Mouse (Mus musculus): ENCODE results near the gene Cyp2u1. TPM values are rescaled to one million over a fixed set of nuclear protein-coding genes. Genes with fewer than 3 reads are reported as not detected.

Gene Cyp2u1
- total RNA-seq, 2 experiments from 2014 or later, result 23.9 to 25.0 TPM

DNA sequence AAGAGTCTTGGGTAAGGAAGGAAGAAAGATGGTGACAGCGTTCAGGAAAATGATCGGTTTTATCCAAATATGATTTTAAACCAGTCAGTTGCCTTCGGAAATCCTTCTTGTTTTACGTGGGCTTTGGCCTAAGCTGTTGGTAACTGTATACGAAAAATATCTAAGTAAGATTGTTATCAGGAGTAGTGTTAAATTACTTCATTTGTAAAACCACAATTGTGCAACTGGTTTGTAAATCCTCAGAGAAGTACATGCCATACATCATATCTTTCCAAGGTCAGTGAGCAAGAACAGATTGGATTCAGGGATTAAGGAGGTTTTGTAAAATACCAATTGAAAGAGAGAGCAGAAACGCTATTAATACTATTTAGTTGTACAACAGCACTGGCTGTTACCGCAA is 3.2 kb upstream of the Cyp2u1 start:
- no peak for DNase-seq

DNA sequence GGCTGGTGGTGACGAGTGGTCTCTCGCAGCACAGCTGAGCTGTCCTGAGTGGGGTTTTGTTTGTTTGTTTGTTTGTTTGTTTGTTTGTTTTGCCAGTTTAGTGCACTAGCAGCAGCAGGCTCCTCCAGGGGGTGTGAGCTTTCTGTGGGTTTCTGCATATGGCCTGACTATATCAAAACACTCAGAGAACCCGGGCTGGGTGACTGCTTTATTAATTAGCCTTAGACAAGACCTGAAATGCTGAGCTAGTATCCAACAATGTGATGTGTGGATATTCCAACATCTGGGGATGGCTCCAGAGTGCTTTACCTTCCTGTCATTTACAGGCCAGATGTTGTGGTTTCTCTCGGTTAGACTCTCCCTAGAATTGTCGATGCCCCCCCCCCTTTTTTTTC is 290 bp upstream of the Cyp2u1 start:
- no peak for DNase-seq

DNA sequence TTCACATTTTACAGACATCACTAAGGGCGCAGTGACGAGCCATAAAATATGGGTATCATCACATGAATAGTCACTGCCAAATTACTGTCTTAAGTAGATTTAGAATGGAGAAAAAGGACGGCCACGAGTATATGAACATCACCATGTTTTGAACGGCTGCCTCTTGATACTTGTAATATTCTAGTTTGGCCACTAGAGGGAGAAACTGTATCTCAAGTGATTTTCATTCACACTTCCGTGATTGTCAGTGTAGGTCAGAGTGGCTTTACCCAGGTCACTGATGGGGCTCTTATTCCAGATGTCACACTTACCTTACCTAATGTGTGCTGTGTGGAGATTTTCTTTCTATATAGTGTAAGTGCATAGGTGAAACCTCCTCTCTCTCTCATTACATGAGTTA is 3.1 kb downstream of the Cyp2u1 start:
- DNase-seq, result no peak

DNA sequence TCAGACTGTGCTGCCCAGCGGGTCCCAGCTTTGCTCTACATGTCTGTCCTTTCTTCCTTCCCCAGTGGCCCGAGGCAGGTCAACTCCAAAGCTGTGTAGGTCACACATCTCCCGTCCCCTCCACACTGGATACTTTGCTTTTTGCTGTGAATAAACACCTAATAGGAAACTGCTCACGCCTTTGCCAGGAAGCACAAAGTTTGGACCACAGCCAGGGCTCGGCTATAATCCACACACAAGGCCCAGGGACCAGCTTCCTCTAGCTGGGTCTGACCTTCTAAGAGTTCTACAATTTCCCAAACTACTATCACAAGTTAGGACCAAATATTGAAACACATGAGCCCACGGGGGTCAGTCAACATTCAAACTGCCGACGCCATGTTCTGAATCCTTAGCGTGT is 3.9 kb downstream of the Cyp2u1 start:
- peak; percentile 17 for DNase-seq

DNA sequence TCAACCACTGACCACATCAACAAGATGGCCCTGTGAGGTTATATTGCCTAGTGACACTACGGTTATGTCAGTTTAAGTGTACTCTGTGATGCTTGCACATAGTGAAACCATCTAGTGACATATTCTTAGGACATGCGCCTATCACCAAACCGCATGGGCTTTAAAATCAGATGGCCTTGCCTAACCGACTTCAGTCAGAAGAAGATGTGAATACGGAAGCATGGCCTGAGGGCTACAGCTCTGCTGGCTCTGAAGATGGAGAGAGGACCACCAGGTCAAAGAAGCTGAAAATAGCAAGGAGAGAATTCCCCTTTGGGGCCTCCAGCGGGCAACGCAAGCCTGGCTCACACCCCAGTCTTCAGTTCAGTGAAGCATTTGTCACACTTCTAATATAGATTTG is 6.1 kb downstream of the Cyp2u1 start:
- no peak for DNase-seq

DNA sequence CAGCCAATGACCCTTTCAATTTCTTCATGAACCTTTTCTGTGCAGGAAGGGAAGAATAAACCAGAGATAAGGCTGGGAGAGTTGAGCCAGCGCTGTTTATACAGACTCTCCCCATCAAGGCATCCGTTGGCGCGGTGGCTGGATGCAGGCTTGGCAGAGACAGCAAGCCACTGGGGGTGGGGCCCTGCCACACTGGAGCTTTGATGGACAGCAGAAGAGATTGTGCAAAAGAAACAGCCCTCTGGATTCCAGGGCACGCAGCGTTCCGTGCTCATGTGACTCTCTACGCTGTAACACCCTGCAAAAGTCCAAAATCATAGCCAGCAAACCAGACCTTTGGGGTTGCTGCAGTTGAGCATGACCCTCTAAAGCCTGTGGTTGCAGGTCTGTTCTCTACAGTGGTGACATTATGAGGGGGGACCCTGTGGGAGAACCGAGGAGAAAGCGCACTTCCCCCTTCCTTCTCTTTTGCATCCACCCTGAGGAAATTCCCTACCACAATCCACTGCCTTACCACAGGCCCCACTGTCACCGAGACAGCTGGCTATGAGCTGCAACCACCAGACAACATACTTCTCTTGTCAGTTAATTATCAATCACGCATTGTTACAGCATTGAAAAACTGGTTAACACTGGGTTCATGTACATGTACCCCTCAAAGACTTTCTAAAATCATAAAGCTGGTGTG is 7.4 kb downstream of the Cyp2u1 start:
- peak; percentile 68 for DNase-seq

DNA sequence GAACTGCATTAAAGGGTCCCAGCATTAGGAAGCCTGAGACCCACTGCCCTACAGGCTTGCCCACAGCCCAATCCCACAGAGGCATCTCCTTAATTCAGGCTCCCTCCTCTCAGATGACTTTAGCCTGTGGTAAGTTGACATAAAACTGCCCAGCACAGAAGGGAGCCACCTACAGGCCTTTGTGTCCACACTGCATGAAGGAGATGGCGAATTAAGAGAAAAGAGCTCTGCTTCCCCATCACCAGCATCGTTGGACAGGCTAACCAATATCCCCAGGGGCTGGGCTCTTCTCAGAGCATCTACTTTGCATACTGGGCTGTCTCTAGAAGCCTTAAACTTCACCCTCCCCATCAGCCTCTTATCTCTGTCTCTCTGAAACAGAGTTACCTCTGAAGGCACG is 8.5 kb downstream of the Cyp2u1 start:
- DNase-seq, result no peak

DNA sequence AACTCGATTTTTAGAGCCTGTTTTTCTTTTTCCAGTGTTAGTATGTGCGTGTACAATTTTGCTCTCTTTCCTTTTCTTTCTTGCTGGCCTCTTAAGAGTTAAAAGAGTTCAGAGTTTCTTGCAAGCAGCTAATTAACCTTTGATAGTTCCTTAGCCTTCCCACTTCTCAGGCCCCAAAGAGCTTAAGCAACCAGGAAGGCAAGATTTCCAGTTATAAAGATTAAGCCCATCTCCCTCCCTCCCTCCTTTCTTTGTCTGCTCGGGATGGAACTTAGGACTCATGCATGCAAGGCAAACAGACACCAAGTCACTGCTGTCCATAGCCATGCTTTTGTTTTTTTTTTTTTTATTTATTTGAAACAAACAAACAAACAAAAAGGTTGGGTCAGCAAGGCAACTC is 10.1 kb downstream of the Cyp2u1 start:
- DNase-seq, result no peak

DNA sequence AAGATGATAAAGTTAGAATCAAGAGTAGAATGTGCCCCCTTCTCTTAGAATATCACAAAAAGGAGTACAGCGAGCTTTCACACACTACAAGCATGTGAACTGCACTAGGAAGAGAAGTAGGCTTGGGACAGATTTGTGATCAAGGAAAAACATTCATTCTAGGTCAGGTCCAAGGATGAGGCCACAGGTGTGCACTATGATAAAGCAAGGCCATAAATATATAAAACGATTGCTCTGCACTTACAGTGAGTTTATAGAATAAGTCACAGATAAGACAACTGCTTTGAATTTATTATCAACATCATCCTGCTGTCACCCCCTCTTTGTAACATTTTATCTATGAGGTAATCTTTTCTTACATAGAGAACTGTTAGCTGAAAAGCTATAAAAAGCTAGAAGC is 10.7 kb downstream of the Cyp2u1 start:
- no peak for DNase-seq

DNA sequence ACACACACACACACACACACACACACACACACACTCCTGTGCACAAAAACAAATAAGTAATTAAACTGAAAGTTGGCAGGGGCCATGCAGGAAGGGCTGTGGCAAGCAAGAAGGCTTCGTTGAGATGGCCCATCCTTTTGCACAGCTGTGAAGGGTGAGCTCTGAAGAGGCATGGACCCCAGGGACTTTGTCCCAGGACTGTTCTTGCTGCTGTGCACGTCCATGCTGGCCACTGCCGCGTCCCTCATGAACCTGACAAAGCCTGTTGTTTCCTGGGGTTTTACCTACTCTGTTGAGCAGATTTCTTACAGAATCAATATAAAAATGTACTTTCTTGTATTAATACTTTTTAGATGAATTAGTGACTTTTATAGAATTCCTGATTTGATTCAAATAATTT is 11.1 kb downstream of the Cyp2u1 start:
- no peak for DNase-seq

DNA sequence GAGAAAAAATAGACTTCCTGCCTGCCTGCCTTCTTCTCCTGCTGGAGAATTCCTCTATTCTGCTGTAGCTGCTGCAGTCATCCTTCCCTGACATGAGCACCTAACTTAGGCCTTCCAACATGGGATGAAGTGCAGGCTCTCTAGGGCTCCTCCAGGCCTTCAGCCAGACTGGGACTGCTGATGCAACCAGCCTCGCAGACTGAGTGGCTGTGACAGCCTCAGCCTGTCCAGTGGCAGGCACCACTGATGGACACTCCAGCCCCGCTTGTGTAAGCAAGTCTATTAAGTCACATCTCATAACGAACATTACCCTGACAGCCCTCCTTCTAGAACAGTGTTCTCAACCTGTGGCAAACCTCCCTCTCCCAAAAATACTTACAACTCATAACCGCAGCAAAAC is 28.9 kb downstream of the Cyp2u1 start:
- no peak for DNase-seq

DNA sequence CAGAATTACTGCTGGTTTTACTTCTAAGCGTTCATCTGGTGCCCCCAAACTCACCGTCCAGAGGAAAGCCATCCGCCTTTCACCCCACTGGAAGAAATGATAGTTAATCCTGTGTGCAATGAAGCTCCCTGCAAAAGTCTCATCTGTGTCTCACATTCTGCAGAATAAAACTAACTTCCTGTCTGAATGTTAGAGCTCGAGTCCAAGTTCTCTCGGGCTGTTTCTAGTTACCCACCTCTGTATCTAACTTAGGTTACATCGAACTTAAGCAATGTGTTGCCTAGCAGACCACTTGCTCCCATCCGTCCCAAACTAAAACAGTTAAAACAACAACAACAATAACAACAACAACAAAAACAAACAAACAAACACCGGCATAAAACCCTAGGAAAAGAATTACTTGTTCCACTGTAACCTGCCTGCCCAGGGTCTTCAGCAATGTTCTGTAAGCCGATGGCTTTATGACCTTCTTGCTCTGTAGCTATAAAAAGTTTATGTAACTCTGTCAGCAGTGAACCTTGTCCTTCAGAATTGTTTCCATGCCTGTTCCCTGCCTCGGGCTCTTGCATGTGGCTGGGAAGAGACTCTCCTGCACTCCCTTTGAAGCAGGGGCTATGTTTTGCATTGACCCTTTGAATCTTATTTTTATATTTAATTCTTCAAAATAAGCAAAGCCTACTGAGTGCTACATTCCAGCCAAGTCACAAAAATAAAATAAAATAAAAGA is 30.5 kb downstream of the Cyp2u1 start:
- DNase-seq, result no peak

DNA sequence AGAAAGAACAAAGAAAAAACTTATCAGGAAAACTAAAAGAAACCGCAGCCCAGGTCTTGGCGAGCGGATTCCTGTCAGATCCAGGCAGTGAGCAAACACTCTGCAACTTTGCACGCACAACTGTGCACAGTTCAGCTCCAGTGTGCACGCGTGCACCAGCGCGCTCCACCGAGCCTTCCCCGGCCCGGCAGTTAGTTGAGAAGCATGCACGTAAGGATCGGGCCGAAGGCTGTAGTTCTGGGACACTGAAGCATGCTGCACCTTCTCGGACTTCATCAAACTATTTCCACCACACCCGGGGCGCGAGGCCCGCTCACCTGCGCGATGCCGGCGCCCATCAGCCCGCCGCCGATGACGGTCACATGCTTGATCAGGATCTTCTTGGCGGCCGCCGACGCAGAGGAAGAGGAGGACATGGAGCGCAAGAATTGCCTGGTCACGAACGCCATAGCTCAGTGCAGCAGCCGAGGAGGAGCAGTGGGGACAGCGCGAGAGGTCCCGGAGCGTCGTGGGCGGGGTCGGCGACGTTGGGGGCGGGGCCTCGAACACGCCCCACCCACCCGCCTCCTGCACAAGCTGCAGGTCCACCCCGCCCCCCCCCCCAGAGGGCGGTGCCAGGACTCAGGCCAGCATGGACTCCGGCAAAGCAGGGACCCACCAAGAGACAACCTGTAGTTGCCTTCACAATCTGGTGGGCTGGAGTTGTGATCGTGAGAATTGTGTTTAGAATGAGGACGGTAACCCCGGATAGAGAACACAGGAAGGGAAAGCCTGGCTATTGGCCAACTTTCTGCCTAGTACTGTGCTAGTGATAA is 31.3 kb downstream of the Cyp2u1 start, which contains the start of gene Hadh:
Gene Hadh, minus strand, starts transcription at position 543 of the 815 bp plus-strand sequence.
- DNase-seq, result peak; percentile 90

DNA sequence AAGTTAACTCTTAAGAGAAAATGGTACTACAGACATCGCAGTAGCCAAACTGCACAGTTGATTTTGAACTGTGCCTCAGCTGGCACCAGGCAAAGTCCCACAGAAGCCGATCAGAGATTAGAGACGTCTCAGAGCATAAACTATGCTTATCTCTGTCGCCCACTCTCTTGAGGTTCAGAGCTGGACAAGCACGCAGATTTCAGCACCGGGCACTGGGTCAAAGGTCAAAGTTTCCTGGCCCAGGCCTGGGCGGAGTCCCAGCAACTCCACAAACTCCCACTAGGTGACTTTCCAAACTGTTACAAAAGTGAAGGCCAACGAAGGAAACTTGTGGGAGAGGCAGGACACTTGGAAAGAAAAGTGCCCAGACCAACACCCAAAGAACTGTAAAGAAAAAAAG is 31.9 kb downstream of the Cyp2u1 start:
- DNase-seq, result peak; percentile 74

DNA sequence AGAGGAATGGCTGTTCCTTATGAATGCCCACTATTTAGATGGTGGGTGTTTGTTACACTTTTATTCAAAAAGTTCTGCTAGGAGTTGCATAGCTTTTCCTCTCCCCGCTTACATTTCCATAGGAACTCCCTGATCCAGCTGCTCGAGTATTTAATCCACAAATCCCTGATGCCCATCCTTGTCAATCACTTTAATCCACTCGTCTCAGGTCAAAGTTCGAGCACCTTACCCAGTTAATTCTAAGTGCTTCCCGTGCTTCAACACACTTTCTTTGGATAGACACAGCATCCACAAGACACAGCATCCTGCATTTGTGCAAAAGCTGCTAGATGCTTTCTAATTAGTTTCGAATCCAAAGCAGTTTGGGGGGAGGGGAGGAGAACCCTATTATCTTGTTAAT is 32.6 kb downstream of the Cyp2u1 start:
- DNase-seq, result no peak

DNA sequence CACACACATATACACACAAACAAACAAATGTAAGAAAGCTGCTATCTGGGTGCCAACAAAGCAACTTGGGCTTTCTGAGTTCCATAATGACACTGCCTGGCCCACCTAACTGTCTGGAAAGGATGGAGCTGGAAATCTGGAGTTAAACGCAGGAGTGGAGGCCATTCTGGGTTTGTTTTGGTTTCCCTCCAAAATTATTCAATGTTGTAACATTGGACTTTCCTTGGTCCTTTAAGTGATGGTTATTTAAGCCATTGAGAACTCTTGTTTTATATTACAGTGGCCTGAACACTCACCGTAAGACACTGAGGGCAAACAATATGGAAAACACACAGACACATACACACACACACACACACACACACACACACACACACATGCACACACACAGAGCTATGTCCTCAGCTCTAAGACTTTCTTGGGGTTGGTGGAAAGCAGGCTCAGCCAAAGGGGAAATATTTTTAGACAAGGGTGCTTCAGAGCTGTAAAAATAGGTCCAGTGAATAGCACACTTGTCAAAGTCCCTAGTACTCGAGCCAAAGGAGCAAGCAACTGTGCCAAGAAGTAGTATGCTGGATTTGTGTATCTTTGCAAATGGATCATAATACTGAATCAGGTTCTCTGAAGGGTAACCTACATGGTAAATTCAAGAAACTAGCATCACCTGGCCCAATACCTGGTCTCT is 36.5 kb downstream of the Cyp2u1 start:
- peak; percentile 41 for DNase-seq

DNA sequence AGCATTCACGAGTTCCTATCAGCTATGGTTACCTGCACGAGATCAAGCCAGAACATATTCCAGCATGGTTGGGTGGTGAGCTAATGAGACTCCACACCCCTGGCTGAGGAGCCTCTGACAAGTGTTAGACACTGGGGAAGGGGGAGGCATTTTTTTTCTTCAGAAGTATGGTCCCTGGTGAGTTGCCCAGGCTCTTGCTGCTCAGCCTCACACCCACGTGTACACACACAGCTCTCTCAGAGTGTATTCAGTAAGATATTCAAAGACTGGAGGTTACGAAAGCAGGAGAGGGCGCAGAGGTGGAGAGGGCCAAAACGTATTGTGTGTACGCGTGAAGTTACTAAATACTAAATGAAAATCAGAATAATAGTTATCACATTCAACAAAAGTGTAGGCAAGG is 37.5 kb downstream of the Cyp2u1 start:
- DNase-seq, result no peak

DNA sequence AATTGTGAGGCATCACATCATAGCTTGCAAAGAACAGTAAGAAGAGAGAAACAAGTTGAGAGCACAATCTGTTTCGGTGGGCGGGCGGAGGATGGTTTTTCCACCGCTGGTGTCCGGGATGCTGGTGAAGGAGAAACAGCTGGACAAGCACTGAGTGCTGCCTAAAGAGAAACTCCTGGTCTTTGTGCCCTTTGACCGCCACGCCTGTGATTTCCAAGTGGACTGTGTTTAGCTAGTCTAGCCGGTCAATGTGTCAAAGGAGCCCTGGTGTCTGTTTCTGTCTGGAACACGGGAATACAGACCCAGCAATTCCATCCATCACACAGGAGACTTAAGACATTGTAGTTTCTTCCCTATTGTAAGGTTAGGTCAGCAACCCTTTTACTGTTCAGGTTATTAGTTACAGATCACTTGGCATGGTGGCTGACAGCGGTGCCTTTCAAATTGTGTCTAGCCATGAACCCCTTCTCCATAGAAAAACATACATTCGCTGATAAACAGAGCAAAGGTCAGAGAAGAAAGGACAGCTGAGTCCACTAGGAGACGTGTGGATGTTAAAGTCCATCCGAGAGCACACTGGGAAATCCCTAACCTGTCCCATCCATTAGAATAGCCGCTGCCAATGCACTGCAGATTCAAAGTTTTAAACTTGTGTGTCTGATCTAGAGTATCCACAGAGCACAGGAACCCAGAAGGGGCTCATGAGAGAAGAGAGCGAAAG is 39.1 kb downstream of the Cyp2u1 start:
- no peak for DNase-seq

DNA sequence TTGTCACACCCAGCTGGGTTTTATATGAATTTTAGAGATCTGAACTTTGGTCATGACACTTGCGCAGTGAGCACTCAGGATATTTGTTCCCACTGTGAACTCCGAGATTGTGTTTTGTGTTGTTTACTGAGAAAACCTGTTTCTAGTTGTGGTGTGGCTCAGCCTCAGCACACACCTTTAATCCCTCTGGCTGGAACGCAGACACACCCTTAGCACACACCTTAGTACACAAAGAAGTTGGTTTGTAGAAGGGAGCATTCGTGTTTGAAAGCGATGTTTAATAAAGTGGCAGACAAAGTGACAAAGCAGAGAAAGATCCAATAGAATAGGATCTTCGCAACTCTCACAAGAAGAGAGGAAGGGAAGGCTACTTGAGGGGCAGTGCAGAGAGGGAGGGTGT is 42.6 kb downstream of the Cyp2u1 start:
- DNase-seq, result no peak

DNA sequence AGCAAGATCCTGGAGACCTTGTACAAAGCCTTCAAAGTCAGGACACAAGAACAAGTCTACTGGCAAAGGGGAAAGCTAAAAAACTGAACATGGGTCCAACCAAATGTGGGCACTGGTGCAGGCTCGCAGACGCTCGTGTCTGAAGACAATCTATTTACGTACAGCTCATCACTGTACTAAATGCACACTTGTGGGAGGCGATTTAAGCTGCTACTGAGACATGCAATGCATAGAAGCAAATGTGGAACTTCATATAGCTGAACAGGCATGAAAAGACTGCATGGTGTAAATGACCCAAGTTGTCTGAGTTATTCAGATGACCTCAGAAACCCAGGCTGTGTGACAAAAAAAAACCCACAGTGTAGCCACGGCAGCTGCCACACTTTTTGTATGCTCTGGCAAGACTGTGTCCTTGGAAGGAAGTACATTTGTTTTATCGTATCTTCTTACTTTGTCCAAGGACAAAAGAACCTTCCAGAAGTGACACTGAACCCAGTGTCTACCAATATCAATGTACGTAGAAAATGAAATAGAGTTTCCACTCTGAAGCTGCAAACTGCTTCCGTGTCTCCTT is 43.5 kb downstream of the Cyp2u1 start:
- no peak for DNase-seq

DNA sequence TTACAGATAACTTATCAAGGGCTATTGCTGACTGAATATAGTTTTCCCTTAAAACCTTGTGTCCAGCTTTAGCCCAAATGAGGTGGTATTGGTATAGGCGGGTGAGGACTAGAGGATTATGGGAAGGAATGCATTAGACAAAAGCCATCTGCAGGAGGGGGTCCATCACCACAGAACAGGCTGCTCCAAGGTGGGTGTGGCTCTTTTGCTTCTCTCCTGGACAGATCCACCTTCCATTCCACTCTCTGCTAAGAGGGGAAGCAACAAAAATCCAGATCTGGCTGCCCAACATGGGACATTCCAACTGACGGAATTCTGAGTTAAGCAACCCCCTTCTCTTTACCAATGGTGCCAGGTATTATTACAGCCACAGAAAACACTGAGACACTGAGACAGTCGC is 44.1 kb downstream of the Cyp2u1 start:
- no peak for DNase-seq
